Mouse (Mus musculus) gonadal fat pad, adult 2 months (tissue): Measurements from ENCODE around the gene Enho. TPM values are rescaled to one million over a fixed set of nuclear protein-coding genes. Genes with fewer than 3 reads are reported as not detected.

ENCODE experiments used
- DNase-seq: peaks from one replicate; pipeline ENCODE4 v3.0.0-alpha.2; 2012; ENCODE audit warnings: low read depth
- polyA plus RNA-seq: library from polyadenylated mRNA; depleted of rRNA; stranded (reverse); fragments of >200 nt; gene quantifications from 2 replicates; pipeline ENCODE4 v1.2.3, GENCODE M21; 2012

The Enho gene
- polyA plus RNA-seq, 1 experiment = 17.2 TPM

DNA sequence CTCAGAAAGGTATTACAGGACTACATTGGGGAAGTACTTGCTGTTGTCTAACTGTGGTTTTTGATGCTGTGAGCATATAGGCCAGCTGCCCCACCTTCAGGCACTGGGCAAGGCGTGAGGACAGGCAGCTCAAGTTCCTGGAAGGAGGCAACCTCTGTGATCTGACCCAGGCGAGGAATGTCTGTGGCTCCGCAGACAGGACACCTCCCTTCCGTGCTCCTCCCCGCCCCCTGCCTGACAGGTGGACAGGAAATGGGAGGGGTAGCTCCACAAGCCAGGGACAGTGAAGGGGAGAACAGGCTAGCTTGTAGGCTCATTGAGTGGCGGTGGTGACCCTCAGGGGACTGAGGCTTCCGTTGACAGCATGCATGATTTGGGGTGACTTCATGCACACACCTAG lies 24.4 kb upstream of the Enho start:
- no peak for DNase-seq

DNA sequence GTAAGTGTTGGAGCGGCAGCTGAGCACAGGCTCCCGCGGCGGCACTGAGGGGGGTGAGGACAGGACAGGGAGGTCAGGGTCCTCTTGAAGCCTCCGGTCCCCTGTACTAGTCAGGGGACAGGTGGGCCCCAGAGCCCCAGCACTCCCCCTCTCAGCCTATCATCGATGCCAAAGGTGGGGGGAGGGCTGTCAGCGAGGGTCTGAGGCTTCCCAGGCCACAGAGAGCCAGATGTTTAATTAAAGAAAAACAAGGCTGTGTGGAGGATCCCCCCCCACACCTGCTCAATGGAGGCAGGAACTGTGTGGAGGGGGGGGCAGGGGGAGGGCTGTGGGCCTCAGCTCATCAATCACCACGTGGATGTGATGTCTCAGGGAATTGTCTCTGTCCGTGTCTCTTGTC lies 23.5 kb upstream of the Enho start:
- no peak for DNase-seq

DNA sequence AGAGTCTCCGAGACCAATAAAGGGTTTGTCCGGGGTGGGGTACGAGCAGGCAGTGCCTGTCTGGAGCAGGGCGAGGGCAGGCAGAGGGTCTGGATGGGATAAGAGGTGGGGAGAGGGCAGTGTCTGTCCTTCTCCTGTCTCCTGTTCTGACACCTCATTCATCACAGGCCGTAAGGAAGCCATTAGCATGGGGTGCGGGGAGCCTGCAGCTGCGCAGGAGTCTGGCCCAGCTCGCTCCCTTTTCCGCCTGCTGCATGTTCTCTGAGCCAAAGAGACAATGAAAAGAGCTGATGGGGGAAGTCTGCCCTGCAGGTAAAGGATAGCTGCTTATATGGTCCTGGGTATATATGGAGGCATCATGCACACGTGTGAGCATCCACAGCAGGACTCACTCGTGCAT lies 22.6 kb upstream of the Enho start:
- no peak for DNase-seq

- DNase-seq = no peak
Measured at GRCm38 (mm10) chr4:41660851-41661430, 20.8 kb upstream of the Enho start.

DNA sequence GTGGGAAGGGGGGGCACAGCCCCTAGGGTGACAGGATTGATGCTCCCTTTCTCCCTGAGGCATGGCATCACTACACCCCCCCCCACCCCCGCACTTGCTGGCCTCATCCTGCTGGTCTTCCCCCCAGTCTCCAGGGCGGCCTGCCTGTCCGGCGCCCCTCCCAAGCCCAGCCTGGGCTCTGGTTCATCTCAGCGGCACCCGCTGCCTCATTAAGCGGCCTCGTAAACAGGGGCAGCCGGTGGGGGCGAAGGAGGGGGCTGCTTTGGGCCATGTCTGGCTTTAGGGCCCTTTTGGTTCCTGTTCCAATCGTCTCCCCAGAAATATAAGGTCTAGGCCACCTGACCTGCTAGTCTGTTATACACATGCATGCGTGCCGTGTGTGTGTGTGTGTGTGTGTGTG lies 19.4 kb upstream of the Enho start:
- DNase-seq = no peak

- DNase-seq = no peak
Measured at GRCm38 (mm10) chr4:41658566-41659384, 18.7 kb upstream of the Enho start.

DNA sequence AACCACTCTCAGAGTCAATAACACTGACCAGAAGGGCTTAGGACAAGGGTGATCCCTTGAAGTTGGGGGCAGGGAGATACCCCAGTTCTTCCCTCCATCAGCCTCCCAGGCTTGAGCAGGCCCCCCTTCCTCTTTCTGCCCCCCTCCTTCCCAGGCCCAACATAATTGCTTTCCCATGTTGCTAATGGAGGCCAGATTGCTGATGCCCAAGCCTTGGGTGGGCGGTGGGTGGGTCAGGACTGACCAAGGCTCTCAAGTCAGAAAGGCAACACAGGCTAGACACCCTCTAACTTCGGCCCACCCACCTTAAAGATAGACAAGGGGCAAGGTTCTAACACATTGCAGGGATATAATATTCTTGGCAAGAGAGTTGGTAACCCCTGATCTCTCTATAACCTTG lies 15.4 kb upstream of the Enho start:
- no peak for DNase-seq

GRCm38 (mm10) chr4:41654217-41654616 lies 14.1 kb upstream of the Enho start:
- DNase-seq = no peak

DNA sequence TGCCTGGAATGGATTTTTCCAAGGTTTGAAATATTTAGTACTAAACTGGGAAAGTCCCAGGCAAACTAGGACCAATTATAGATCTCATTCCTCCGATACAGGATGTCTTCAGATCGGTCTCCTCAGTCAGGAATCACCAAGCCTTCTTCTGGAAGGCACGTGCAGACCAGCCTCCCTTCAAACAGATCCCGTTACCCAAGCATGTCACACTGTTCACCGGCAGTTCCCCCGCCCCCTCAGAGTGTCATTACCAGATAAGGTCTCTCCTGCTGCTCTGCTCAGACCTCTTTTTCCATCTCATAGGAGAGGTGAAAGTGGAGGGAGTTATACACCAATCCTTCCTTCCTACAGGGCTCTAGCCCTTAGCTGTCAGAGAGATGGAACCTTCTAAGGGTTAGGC lies 13.6 kb upstream of the Enho start:
- DNase-seq = no peak

GRCm38 (mm10) chr4:41653296-41653695 lies 13.2 kb upstream of the Enho start:
- no peak for DNase-seq

- DNase-seq = no peak
Measured at GRCm38 (mm10) chr4:41648627-41649026, 8.5 kb upstream of the Enho start.

DNA sequence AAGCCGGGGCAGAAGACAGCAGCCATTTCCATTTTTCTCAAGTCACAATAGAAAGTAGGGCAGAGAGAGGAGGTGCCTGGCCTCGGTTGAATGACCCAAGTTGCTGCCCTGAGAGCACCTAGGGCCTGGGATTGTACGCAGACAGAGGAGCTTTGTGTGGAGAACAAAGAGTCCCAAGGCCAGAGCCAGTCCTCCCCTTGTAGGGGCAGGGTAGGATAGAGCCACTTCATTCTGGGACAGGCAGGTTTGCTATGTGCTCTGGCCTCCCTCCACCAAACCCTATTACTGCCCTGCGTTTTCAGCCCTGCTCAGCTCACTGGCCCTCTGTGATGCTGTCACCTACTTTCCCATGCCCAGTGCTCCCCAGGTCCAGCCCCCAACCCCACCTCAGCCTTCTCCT lies 8.0 kb upstream of the Enho start:
- no peak for DNase-seq

- DNase-seq = no peak
Measured at GRCm38 (mm10) chr4:41645488-41645887, 5.4 kb upstream of the Enho start.

DNA sequence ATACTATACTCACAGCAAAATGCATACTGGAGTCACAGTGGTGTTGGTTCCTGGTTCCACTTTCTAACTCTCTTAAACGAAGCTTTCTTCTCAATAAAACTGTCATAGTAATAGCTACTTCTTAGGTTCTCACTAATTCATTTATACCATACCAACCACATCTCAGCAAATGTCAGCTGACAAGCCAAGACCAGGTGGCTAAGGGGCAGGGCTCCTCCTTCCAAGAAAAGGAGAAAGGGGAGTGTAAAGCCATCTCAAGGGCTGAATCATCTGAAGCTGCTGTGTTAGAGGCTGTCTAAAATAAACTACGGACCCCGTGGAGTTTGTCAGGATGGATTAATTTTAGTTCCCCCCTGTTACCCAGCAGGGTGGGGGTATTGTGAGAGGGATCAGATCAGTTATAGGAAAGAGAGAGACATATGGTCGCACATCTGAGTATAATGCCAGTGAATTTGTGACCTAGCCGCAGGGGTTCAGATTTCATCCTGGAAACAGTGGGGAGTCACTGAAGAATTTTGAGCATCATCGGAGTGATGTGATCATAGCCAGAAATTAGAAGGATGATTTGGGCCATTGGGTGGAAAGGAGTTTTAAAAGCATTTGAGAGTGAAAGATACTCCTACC lies 1.2 kb upstream of the Enho start:
- DNase-seq = no peak

- no peak for DNase-seq
Measured at GRCm38 (mm10) chr4:41639214-41639841, 796 bp downstream of the Enho start.

DNA sequence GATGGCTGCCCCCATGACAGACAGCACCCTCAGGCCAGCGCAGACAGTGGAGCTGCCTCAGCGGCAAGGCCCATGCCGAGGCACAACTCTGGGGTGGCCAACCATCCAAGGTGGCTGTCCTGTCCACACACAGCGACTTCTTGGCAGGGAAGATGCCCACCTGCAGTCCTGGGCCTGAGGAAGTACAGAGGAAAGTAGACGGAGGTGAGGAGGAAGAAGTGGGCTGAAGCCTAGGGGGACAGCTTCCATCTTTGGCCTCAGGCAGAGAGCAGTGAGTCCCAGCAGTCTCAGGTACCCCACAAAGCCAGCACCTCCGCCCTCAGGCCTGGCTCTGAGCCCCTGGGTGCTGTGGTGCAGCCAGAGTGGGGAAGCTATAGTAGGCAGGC lies 1.3 kb downstream of the Enho start:
- no peak for DNase-seq

GRCm38 (mm10) chr4:41638186-41638731 lies 1.9 kb downstream of the Enho start:
- DNase-seq = no peak

- DNase-seq = no peak
Measured at GRCm38 (mm10) chr4:41636882-41637635, 3.1 kb downstream of the Enho start.

DNA sequence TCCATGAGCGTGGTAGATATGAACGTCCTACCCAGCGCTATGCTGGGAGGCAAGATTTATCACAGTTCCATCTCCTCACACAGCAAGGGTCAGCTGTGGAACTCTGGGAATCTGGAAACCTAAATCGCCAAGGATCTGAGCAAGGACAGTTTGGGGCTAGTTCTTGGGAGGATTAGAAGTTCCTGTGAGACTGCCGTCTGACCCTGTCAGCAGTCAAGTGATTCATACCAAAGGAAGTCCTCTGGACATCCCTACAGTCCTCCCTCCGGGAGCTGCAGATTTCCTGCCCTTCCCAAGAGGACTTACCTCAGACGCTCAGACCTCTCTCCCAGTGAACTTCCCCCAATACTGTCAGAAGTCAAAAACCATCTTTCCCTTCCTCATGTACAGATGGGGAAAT lies 3.8 kb downstream of the Enho start:
- no peak for DNase-seq

DNA sequence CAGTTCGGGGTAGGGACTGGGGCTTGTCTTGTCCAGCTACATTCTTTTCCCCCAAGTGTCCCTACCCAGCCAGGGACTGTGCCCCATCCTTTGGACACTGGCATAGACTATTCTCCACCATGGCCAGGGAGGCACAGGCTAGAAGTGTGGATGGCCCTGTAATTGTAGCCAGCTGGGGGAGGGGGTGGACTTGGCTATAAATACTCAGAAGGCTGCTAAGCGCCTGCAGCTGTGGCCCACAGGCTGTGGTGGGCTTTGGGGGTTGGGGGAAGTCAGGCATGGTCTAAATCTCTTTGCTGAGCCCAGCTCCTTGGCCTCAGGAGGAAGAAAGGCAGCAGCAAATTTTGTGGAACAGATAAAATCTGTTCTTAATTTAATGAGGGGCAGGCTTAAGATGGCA lies 4.2 kb downstream of the Enho start:
- no peak for DNase-seq

DNA sequence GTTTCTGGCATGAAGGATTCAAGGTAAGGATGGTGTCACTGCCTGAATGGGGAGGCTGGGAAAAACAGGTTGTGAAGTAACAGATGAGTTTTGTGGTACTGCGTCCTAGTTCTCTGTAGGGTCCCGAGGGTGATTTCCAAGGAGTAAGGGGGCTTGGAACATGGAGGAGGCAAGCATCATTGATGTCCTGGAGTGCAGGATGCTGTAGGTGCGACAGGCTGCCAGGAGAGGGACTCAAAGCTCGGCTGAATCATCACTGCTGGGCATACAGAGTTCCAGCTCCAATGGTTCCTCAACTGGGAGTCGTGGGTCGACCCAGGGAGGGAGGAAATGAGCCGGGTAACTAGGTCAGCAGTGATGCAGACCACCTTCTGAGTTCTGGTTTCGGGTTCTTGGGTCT lies 4.9 kb downstream of the Enho start:
- no peak for DNase-seq

GRCm38 (mm10) chr4:41634631-41635030 lies 5.5 kb downstream of the Enho start:
- no peak for DNase-seq
